18 mouse cellular contexts compared by ENCODE assay signal in the genomic region with DNA sequence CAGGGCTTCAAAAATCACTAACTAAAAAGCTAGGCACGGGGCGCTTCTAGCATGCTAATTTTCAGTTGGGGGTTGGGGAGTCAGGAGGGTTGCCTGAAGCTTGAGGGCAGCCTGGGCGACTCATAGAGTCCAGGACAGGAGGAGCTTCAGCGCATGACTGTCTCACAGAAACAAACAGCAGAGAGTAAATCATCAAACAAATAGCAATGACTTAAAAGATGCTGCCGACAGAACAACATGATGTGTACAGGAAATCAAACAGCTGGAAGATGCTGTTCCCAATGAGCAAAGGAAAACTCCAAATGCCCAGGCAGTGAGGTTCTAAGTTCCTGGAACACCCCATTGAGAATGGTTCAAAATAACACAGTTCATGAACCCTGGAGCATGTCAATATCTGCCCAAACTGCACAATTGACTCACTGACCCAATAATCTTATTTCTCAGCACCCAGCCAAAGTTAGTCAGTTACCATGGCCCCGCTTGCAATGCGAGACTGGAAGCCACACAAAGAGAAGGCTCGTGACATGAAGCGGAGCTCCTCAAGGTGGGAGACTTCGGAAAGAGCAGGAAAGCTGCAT. TPM values are rescaled to one million over a fixed set of nuclear protein-coding genes. Genes with fewer than 3 reads are reported as not detected.
DNase-seq lines count a peak whose midpoint lies in the region; ATAC-seq and TF ChIP-seq lines count a peak whose summit lies in the region.
"Had no signal": no experiment of that assay in that cellular context is flagged by ENCODE, and none has a peak within 500 bp of the region (broad histone marks: within the 10 kb centered on the region; RNA-seq: fewer than 3 reads in every experiment).

No protein-coding gene starts in this region.

- no peak overlapping the region for H3K4me3 ChIP-seq in hindbrain, embryonic 13.5 days
- H3K4me3 ChIP-seq in hindbrain, embryonic 14.5 days (replicated peaks; ENCODE audit: low read length), result no peak overlapping the region
- H3K4me3 ChIP-seq in liver, postnatal 0 days (ENCODE audit: low read depth, low read length), result no peak overlapping the region
- H3K4me3 ChIP-seq: embryonic facial prominence, embryonic 15.5 days; heart, embryonic 13.5 days; limb, embryonic 15.5 days; megakaryocyte, embryonic 14.5 days had no signal

- peaks cover 6% of the 10 kb centered on the region for H3K36me3 ChIP-seq in hindbrain, embryonic 13.5 days
- no peaks in the 10 kb centered on the region for H3K36me3 ChIP-seq in hindbrain, embryonic 14.5 days (replicated peaks; ENCODE audit: control insufficient read depth, insufficient read depth)
- no peaks in the 10 kb centered on the region for H3K36me3 ChIP-seq in liver, postnatal 0 days (replicated peaks; ENCODE audit: insufficient read depth, low read length)
- H3K36me3 ChIP-seq: limb, embryonic 15.5 days had no signal

- TF ChIP-seq CTCF in liver, postnatal 0 days (IDR thresholded peaks at IDR 0.05; ENCODE audit: low read depth), result no peak

- peaks cover 34% of the 10 kb centered on the region for H3K4me1 ChIP-seq in hindbrain, embryonic 13.5 days (replicated peaks)
- peaks cover 13% of the 10 kb centered on the region for H3K4me1 ChIP-seq in hindbrain, embryonic 14.5 days (replicated peaks; ENCODE audit: control insufficient read depth, insufficient read depth, low read length)
- H3K4me1 ChIP-seq in liver, postnatal 0 days (ENCODE audit: insufficient read depth), result no peaks in the 10 kb centered on the region
- H3K4me1 ChIP-seq: embryonic facial prominence, embryonic 15.5 days had no signal

- no peaks in the 10 kb centered on the region for H3K27me3 ChIP-seq in hindbrain, embryonic 13.5 days
- H3K27me3 ChIP-seq in hindbrain, embryonic 14.5 days (ENCODE audit: control insufficient read depth, insufficient read depth, low read length), result no peaks in the 10 kb centered on the region
- H3K27me3 ChIP-seq in liver, postnatal 0 days (ENCODE audit: insufficient read depth, low read length), result no peaks in the 10 kb centered on the region
- H3K27me3 ChIP-seq: embryonic facial prominence, embryonic 15.5 days; heart, embryonic 13.5 days; limb, embryonic 15.5 days; megakaryocyte, embryonic 14.5 days had no signal

- H3K4me2 ChIP-seq in hindbrain, embryonic 13.5 days, result no peak overlapping the region
- no peak overlapping the region for H3K4me2 ChIP-seq in hindbrain, embryonic 14.5 days (replicated peaks)
- H3K4me2 ChIP-seq in liver, postnatal 0 days (ENCODE audit: low read depth, low read length), result no peak overlapping the region
- H3K4me2 ChIP-seq: embryonic facial prominence, embryonic 15.5 days; heart, embryonic 13.5 days; limb, embryonic 15.5 days had no signal

- no peak for ATAC-seq in hindbrain, embryonic 13.5 days (ENCODE audit: low FRiP score)
- ATAC-seq in hindbrain, embryonic 14.5 days (ENCODE audit: low FRiP score), result no peak
- ATAC-seq in liver, postnatal 0 days, result peak; percentile 78
- ATAC-seq: activated CD4-positive, CD25-positive, alpha-beta regulatory T cell, adult 4 months; CD4-positive, CD25-positive, alpha-beta regulatory T cell, adult 4 months; forebrain, postnatal 0 days had no signal

- 42% methylated on average over 10 of the region's 10 CpGs for WGBS in hindbrain, embryonic 13.5 days
- WGBS in hindbrain, embryonic 14.5 days, result 39% methylated on average over 10 of the region's 10 CpGs
- 80% methylated on average over 10 of the region's 10 CpGs for WGBS in liver, postnatal 0 days (ENCODE audit: insufficient replicate concordance)

- H3K9ac ChIP-seq in hindbrain, embryonic 13.5 days, result no peak overlapping the region
- H3K9ac ChIP-seq in hindbrain, embryonic 14.5 days, result no peak overlapping the region
- H3K9ac ChIP-seq in liver, postnatal 0 days (replicated peaks), result no peak overlapping the region
- H3K9ac ChIP-seq: embryonic facial prominence, embryonic 15.5 days; forebrain, postnatal 0 days; heart, embryonic 13.5 days; limb, embryonic 15.5 days had no signal

- no peak for DNase-seq in hindbrain, embryonic 14.5 days (ENCODE audit: low spot score)
- DNase-seq in liver, postnatal 0 days, result no peak
- DNase-seq in liver, result no peak
- DNase-seq in Muller cell, postnatal 12 days (ENCODE audit: inconsistent ontology term), result peak; percentile 31
- DNase-seq in kidney, postnatal 14 days, result peak; percentile 46
- no peak for DNase-seq in embryo, embryonic 10 days (ENCODE audit: low spot score)
- DNase-seq in thymus, postnatal 10 days (ENCODE audit: low spot score in 2 of 2), result no peak
- DNase-seq: cerebellum, adult 11 months; forebrain, postnatal 0 days; gastrocnemius, postnatal 14 days; thymus, postnatal 36 days had no signal

- no peak for TF ChIP-seq EP300 in liver, postnatal 0 days (IDR thresholded peaks at IDR 0.05; ENCODE audit: low read depth)

- H3K9me3 ChIP-seq in hindbrain, embryonic 13.5 days, result no peaks in the 10 kb centered on the region
- no peaks in the 10 kb centered on the region for H3K9me3 ChIP-seq in hindbrain, embryonic 14.5 days (ENCODE audit: control insufficient read depth, low read length)
- H3K9me3 ChIP-seq in liver, postnatal 0 days (ENCODE audit: low read length), result no peaks in the 10 kb centered on the region
- H3K9me3 ChIP-seq: embryonic facial prominence, embryonic 15.5 days; heart, embryonic 13.5 days; limb, embryonic 15.5 days; megakaryocyte, embryonic 14.5 days had no signal

- peak overlapping the region; percentile 18; the same call in 1 of the 2 replicates for H3K27ac ChIP-seq in hindbrain, embryonic 13.5 days
- H3K27ac ChIP-seq in hindbrain, embryonic 14.5 days, result no peak overlapping the region
- H3K27ac ChIP-seq in liver, postnatal 0 days (ENCODE audit: low read depth), result no peak overlapping the region
- H3K27ac ChIP-seq: embryonic facial prominence, embryonic 15.5 days; heart, embryonic 13.5 days; limb, embryonic 15.5 days had no signal

RNA-seq across cellular contexts. Expression of a gene that starts 54.0 kb away (rescaled TPM):
- 26.0 and 26.6 TPM in 2 replicates for polyA plus RNA-seq in hindbrain, embryonic 13.5 days (2015; fragmentation: Nextera tagmentation; extraction: Ambion mirVana)
- 19.2 and 22.5 TPM in 2 replicates for polyA plus RNA-seq in hindbrain, embryonic 14.5 days (2014; fragmentation: Nextera tagmentation; extraction: Ambion mirVana)
- 3.1 and 3.2 TPM in 2 replicates for polyA plus RNA-seq in liver, postnatal 0 days (2015; fragmentation: Nextera tagmentation; extraction: Ambion mirVana)

Comparison
In these comparisons a context has a peak if more than half of its experiments do, and no peak if none do; other contexts are left out.
1. DNase-seq: peak in Muller cell, postnatal 12 days (single experiment) and kidney, postnatal 14 days (single experiment); none in hindbrain, embryonic 14.5 days (single experiment), liver, postnatal 0 days (single experiment), liver (single experiment), embryo, embryonic 10 days (single experiment) and thymus, postnatal 10 days (0 of 2).